Mouse (Mus musculus) megakaryocyte, embryonic 14.5 days (primary cell): ENCODE data around the gene Stx16.

ENCODE experiments used
- FLI1 ChIP-seq: IDR thresholded peaks from 2 replicates; pipeline ENCODE4 v1.6.1; 2012; ENCODE audit warnings: low read length, inconsistent platforms, mixed read lengths
- GATA1 ChIP-seq: IDR thresholded peaks from 3 replicates; pipeline ENCODE4 v1.6.1; 2012; ENCODE audit warnings: mixed read lengths, low read length, inconsistent platforms, borderline replicate concordance

DNA sequence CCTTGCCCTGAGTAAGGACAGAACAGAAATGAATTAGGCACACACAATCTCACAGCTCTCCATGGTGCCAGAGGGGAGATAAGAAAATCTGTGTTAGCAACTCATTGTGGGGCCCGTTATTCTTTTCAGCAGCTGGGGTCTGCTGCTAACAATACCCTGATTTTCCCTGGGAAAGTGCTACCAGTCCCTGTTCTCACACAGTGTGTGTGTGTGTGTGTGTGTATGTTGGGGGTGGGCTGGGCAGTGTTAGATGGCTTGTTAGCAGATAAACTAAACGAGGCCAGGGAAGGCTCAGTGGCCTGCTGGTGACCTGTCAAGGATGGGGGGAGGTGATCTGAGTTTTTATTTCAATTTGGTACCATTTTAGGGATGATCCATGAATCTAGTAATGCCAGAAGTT lies 14.9 kb upstream of the Stx16 start:
- no peak for TF ChIP-seq GATA1
- TF ChIP-seq FLI1, result no peak
